Mouse (Mus musculus): ENCODE results near the gene M1ap. TPM values are rescaled to one million over a fixed set of nuclear protein-coding genes. Genes with fewer than 3 reads are reported as not detected.
A peak's percentile ranks its signal among the peaks of the same experiment; 100 is the strongest.

M1ap gene
- polyA plus RNA-seq, 1 experiment from 2014 or later: 0.47 TPM

DNA sequence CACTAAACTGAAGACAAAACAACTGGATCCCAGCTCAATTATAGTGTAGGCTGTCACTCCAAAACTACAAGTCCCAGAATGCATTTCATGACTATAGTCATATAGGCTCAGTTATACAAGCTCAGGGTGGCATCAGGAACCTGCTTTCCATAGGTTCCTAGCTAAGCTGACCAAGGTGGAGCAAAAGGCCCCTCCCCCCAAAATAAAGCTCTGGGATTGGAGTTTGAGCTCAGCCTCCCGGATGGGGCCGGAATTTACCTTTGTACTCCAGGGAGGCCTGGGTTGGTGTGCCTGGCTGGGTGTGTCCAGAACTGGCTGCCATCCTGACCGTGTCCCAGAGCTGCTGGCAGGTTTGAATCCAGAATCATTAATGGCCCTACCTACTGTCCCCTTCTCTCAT, 111.1 kb downstream of the M1ap start, which contains the start of gene Dqx1:
TSS of gene Dqx1 (plus strand) at position 55 of the 400 bp plus-strand sequence.
- H3K27ac ChIP-seq (ENCODE audit: low read depth): peak within 1 kb of the TSS; percentile 39; the same call in 1 of the 2 replicates
- peak within 1 kb of the TSS; percentile 22 for H3K4me3 ChIP-seq (ENCODE audit: low read depth, low read length)
- peaks cover 14% of the 10 kb centered on the region for H3K36me3 ChIP-seq (ENCODE audit: control insufficient read depth, insufficient read depth, low read length)
- H3K27me3 ChIP-seq (replicated peaks; ENCODE audit: control insufficient read depth, insufficient read depth, low read length): peaks cover 15% of the 10 kb centered on the region
- peak within 1 kb of the TSS; percentile 35 for H3K4me2 ChIP-seq (ENCODE audit: low read length)
- DNase-seq (ENCODE audit: low spot score) (peak; percentile 72), ATAC-seq (replicated peaks; ENCODE audit: low FRiP score, low TSS enrichment, low read depth) (peak; percentile 47)
- H3K9ac ChIP-seq (ENCODE audit: low read length): peak within 1 kb of the TSS; percentile 17; the same call in 1 of the 2 replicates
- H3K4me1 ChIP-seq (replicated peaks; ENCODE audit: control insufficient read depth, insufficient read depth, low read length): peaks cover 16% of the 10 kb centered on the region
- H3K9me3 ChIP-seq (ENCODE audit: control insufficient read depth, low read length): no peaks in the 10 kb centered on the region
- WGBS: 48% methylated on average over 3 of the region's 3 CpGs

DNA sequence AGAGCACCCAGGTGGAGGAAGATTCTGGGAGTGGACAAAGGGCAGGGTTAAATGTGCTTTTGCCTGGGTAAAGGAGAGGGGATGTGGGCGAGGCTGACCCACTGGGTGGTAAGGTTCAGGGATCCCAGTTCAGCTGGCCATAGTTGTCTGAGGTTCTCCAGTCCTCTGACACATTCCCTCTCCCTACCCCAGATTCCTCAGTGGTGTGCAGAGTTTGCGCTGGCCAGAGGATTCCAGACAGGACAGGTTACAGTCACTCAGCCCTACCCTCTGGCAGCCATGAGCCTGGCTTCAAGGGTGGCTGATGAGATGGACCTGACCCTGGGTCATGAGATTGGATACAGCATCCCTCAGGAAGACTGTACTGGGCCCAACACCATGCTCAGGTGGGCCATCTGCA, 112.0 kb downstream of the M1ap start:
- H3K27me3 ChIP-seq (replicated peaks; ENCODE audit: control insufficient read depth, insufficient read depth, low read length): peaks cover 24% of the 10 kb centered on the region
- no peak overlapping the region; the same call in 1 of the 2 replicates for H3K9ac ChIP-seq (ENCODE audit: low read length)

GRCm38 (mm10) chr6:83065995-83066394, 119.3 kb downstream of the M1ap start:
- Histone ChIP-seq H3K36me3 (ENCODE audit: control insufficient read depth, insufficient read depth, low read length) (no peaks in the 10 kb centered on the region), H3K27ac (ENCODE audit: low read depth) (no peak overlapping the region), H3K9me3 (ENCODE audit: control insufficient read depth, low read length) (no peaks in the 10 kb centered on the region), H3K4me2 (ENCODE audit: low read length) (no peak overlapping the region), H3K9ac (ENCODE audit: low read length) (no peak overlapping the region), H3K4me1 (replicated peaks; ENCODE audit: control insufficient read depth, insufficient read depth, low read length) (no peaks in the 10 kb centered on the region; the same call in 1 of the 2 replicates), H3K4me3 (ENCODE audit: low read depth, low read length) (no peak overlapping the region), H3K27me3 (replicated peaks; ENCODE audit: control insufficient read depth, insufficient read depth, low read length) (peaks cover 97% of the 10 kb centered on the region)
- ATAC-seq (replicated peaks; ENCODE audit: low FRiP score, low TSS enrichment, low read depth) (no peak), DNase-seq (ENCODE audit: low spot score) (no peak)
- WGBS: 39% methylated on average over 8 of the region's 8 CpGs

More for the DNA sequence above, 112.0 kb downstream of the M1ap start:
- Histone ChIP-seq H3K27ac (ENCODE audit: low read depth) (peak overlapping the region; percentile 39; the same call in 1 of the 2 replicates), H3K4me3 (ENCODE audit: low read depth, low read length) (no peak overlapping the region; the same call in 1 of the 2 replicates), H3K4me2 (ENCODE audit: low read length) (peak overlapping the region; percentile 35), H3K36me3 (ENCODE audit: control insufficient read depth, insufficient read depth, low read length) (peaks cover 14% of the 10 kb centered on the region), H3K9me3 (ENCODE audit: control insufficient read depth, low read length) (no peaks in the 10 kb centered on the region), H3K4me1 (replicated peaks; ENCODE audit: control insufficient read depth, insufficient read depth, low read length) (peaks cover 10% of the 10 kb centered on the region; the same call in 1 of the 2 replicates)
- 87% methylated on average over 2 of the region's 2 CpGs for WGBS
- ATAC-seq (replicated peaks; ENCODE audit: low FRiP score, low TSS enrichment, low read depth) (no peak), DNase-seq (ENCODE audit: low spot score) (no peak)

GRCm38 (mm10) chr6:83066441-83066840, 119.7 kb downstream of the M1ap start:
- no peak for DNase-seq (ENCODE audit: low spot score)
- Histone ChIP-seq H3K9me3 (ENCODE audit: control insufficient read depth, low read length) (no peaks in the 10 kb centered on the region), H3K36me3 (ENCODE audit: control insufficient read depth, insufficient read depth, low read length) (no peaks in the 10 kb centered on the region), H3K27ac (ENCODE audit: low read depth) (no peak overlapping the region), H3K4me3 (ENCODE audit: low read depth, low read length) (no peak overlapping the region), H3K4me1 (replicated peaks; ENCODE audit: control insufficient read depth, insufficient read depth, low read length) (no peaks in the 10 kb centered on the region; the same call in none of the 2 replicates), H3K9ac (ENCODE audit: low read length) (no peak overlapping the region), H3K4me2 (ENCODE audit: low read length) (no peak overlapping the region), H3K27me3 (replicated peaks; ENCODE audit: control insufficient read depth, insufficient read depth, low read length) (peaks cover 100% of the 10 kb centered on the region)
- ATAC-seq (replicated peaks; ENCODE audit: low FRiP score, low TSS enrichment, low read depth): no peak
- WGBS: 33% methylated on average over 6 of the region's 6 CpGs

DNA sequence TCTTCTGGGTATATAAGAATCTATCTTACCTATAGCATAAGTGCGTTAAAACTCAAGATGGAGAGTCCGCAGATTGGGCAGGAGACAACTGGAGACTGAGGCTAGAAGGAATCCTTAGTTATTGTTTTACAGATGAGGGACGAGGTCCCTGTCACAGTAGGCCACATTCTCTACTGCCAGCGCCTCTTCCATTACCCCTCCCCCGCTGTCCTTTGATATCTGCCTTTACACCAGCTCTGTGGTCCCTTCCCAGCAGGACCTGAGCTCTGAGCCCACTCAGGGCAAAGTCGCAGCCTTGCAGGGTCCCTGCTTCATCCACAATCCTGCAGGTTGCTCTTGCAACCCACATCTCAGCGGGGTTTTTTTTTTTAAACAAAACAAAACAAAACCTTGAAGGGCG, 121.5 kb downstream of the M1ap start:
- peaks cover 99% of the 10 kb centered on the region for H3K27me3 ChIP-seq (replicated peaks; ENCODE audit: control insufficient read depth, insufficient read depth, low read length)
- no peak for ATAC-seq (replicated peaks; ENCODE audit: low FRiP score, low TSS enrichment, low read depth)
- DNase-seq (ENCODE audit: low spot score): no peak
- H3K4me3 ChIP-seq (ENCODE audit: low read depth, low read length): peak overlapping the region; percentile 24
- H3K36me3 ChIP-seq (ENCODE audit: control insufficient read depth, insufficient read depth, low read length): no peaks in the 10 kb centered on the region
- H3K9me3 ChIP-seq (ENCODE audit: control insufficient read depth, low read length): no peaks in the 10 kb centered on the region
- no peak overlapping the region for H3K9ac ChIP-seq (ENCODE audit: low read length)
- H3K27ac ChIP-seq (ENCODE audit: low read depth): no peak overlapping the region
- peak overlapping the region; percentile 36; the same call in 1 of the 2 replicates for H3K4me2 ChIP-seq (ENCODE audit: low read length)
- WGBS: 7% methylated on average over 8 of the region's 8 CpGs
- no peaks in the 10 kb centered on the region; the same call in none of the 2 replicates for H3K4me1 ChIP-seq (replicated peaks; ENCODE audit: control insufficient read depth, insufficient read depth, low read length)

DNA sequence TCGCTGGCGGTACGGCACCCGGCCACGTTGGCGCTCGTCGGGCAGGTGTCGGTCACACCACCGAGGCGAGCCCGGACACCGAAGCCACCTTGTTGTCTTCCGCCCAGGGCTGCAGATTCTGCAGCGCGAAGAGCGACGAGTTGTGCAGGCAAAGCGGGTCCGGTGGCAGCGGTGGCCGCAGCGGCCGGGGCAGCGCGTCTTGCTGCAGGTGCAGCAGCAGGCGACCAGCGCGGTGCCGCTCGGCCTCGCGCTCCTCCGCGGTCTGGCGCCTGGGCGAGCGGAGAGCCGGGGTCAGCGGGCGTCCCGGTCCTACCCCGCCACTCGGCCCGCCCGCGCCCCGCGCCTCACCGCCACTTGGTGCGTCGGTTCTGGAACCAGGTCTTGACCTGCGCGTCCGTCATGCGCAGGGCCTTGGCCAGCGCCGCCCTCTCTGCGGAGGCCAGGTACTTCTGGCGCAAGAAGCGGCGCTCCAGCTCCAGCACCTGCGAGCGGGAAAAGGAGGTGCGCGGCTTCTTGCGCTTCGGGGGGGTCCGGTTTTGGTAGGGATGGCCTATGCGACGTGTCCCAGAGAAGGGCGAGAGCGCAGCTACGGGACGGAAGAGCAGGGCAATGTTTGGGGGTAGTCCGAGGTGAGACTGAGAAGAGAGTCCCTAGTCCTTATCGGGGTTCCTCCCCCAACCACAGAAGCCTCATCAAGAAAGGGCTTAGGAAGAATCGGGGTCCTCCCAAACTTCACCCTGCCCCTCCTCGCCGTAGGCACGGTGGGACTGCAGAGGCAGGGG, 122.2 kb downstream of the M1ap start:
- peak overlapping the region; percentile 36 for H3K4me2 ChIP-seq (ENCODE audit: low read length)
- WGBS: under 1% methylated on average over 80 of the region's 81 CpGs

DNA sequence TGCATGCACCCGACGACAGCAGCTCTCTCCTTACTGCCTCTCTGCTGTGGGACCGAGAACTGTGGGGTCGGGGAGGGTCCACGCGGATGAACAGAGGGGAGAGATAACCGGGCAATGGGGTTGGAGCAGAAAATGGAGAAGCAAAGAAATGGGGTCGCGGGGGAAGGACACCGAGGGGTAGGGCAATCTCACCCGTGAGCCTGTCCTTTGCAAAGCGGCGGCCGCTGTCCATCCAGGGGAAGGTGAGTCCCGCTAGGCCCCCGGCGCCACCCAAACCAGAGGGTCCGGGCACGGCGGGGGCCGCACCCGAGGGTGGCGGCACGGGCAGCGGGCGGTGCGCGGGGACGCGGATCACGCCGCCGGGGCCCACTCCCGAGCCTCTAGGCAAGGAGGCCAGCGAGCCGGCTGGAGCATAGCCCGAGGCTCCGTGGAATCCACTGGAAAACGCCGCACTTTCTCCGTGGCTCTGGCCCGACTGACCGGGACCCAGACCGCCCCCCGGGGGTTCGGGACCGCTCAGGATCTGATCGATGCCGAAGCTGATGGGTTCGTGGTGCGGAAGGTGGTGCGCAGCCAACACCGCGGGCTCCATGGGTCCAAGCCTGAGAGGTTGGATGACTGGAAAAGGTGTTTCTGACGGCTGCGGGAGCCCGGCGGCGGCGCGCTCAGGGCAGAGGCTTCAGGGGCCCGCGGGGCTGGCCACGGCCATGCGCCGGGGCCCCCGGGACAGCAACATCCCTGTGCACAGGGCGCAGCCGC, 123.0 kb downstream of the M1ap start:
- H3K4me3 ChIP-seq (ENCODE audit: low read depth, low read length): peak overlapping the region; percentile 24
- no peaks in the 10 kb centered on the region for H3K36me3 ChIP-seq (ENCODE audit: control insufficient read depth, insufficient read depth, low read length)
- WGBS: 2% methylated on average over 68 of the region's 69 CpGs
- H3K9ac ChIP-seq (ENCODE audit: low read length): peak overlapping the region; percentile 15
- H3K9me3 ChIP-seq (ENCODE audit: control insufficient read depth, low read length): no peaks in the 10 kb centered on the region
- DNase-seq (ENCODE audit: low spot score) (peak; percentile 74), ATAC-seq (replicated peaks; ENCODE audit: low FRiP score, low TSS enrichment, low read depth) (peak; percentile 25)
- H3K27me3 ChIP-seq (replicated peaks; ENCODE audit: control insufficient read depth, insufficient read depth, low read length): peaks cover 98% of the 10 kb centered on the region
- no peak overlapping the region for H3K4me2 ChIP-seq (ENCODE audit: low read length)
- no peaks in the 10 kb centered on the region; the same call in none of the 2 replicates for H3K4me1 ChIP-seq (replicated peaks; ENCODE audit: control insufficient read depth, insufficient read depth, low read length)
- H3K27ac ChIP-seq (ENCODE audit: low read depth): no peak overlapping the region

More for the DNA sequence above, 122.2 kb downstream of the M1ap start:
- ATAC-seq (replicated peaks; ENCODE audit: low FRiP score, low TSS enrichment, low read depth) (no peak), DNase-seq (ENCODE audit: low spot score) (no peak)
- Histone ChIP-seq H3K27me3 (replicated peaks; ENCODE audit: control insufficient read depth, insufficient read depth, low read length) (peaks cover 98% of the 10 kb centered on the region), H3K4me3 (ENCODE audit: low read depth, low read length) (peak overlapping the region; percentile 24), H3K9ac (ENCODE audit: low read length) (no peak overlapping the region; the same call in 1 of the 2 replicates), H3K4me1 (replicated peaks; ENCODE audit: control insufficient read depth, insufficient read depth, low read length) (no peaks in the 10 kb centered on the region; the same call in none of the 2 replicates), H3K27ac (ENCODE audit: low read depth) (no peak overlapping the region), H3K36me3 (ENCODE audit: control insufficient read depth, insufficient read depth, low read length) (no peaks in the 10 kb centered on the region), H3K9me3 (ENCODE audit: control insufficient read depth, low read length) (no peaks in the 10 kb centered on the region)

- peak within 1 kb of the TSS; percentile 34; the same call in 1 of the 2 replicates for H3K27ac ChIP-seq (ENCODE audit: low read depth)
- peak within 1 kb of the TSS; percentile 15 for H3K9ac ChIP-seq (ENCODE audit: low read length)
These were observed 123.4 kb downstream of the M1ap start, which contains the start of gene Tlx2 for GRCm38 (mm10) chr6:83070247-83070310. Gene Tlx2, minus strand, starts transcription at chr6:83070293.

More at GRCm38 (mm10) chr6:83070247-83070310, 123.4 kb downstream of the M1ap start, which contains the start of gene Tlx2:
- 0% methylated on average over 10 of the region's 10 CpGs for WGBS
- no peaks in the 10 kb centered on the region for H3K36me3 ChIP-seq (ENCODE audit: control insufficient read depth, insufficient read depth, low read length)
- peaks cover 98% of the 10 kb centered on the region for H3K27me3 ChIP-seq (replicated peaks; ENCODE audit: control insufficient read depth, insufficient read depth, low read length)
- ATAC-seq (replicated peaks; ENCODE audit: low FRiP score, low TSS enrichment, low read depth) (no peak), DNase-seq (ENCODE audit: low spot score) (no peak)
- no peaks in the 10 kb centered on the region for H3K9me3 ChIP-seq (ENCODE audit: control insufficient read depth, low read length)
- peak within 1 kb of the TSS; percentile 24 for H3K4me3 ChIP-seq (ENCODE audit: low read depth, low read length)
- no peak within 1 kb of the TSS for H3K4me2 ChIP-seq (ENCODE audit: low read length)
- no peaks in the 10 kb centered on the region; the same call in none of the 2 replicates for H3K4me1 ChIP-seq (replicated peaks; ENCODE audit: control insufficient read depth, insufficient read depth, low read length)

All from intestine, embryonic 14.5 days (tissue).